Mouse (Mus musculus): Measurements from ENCODE around the gene Htr3b.
A peak's percentile ranks its signal among the peaks of the same experiment; 100 is the strongest.
"Not testable (repeated sequence)": the region's sequence is repeated elsewhere in the genome, so short reads cannot be mapped to it uniquely, and the experiment has no call there.

Gene Htr3b

GRCm38 (mm10) chr9:48964587-48965040, at the start of gene Htr3b:
Gene Htr3b, minus strand, starts transcription at chr9:48964990.
- no peak for DNase-seq (ENCODE audit: low read depth in 1 of 2, low spot score in 2 of 2)

GRCm38 (mm10) chr9:48999256-48999655, 34.5 kb upstream of the Htr3b start:
- DNase-seq (ENCODE audit: low read depth in 1 of 2, low spot score in 2 of 2): no peak

- no peak for DNase-seq (ENCODE audit: low read depth in 1 of 2, low spot score in 2 of 2)
Observed at GRCm38 (mm10) chr9:48995735-48996134, 30.9 kb upstream of the Htr3b start.

GRCm38 (mm10) chr9:48994779-48995178, 30.0 kb upstream of the Htr3b start:
- DNase-seq (ENCODE audit: low read depth in 1 of 2, low spot score in 2 of 2): no peak

- DNase-seq (ENCODE audit: low read depth in 1 of 2, low spot score in 2 of 2): no peak
Observed at GRCm38 (mm10) chr9:48991671-48992070, 26.9 kb upstream of the Htr3b start.

GRCm38 (mm10) chr9:48987201-48988101, 22.7 kb upstream of the Htr3b start:
- no peak for DNase-seq (ENCODE audit: low read depth in 1 of 2, low spot score in 2 of 2)

GRCm38 (mm10) chr9:48986616-48987141, 21.9 kb upstream of the Htr3b start:
- DNase-seq (ENCODE audit: low read depth in 1 of 2, low spot score in 2 of 2): no peak

GRCm38 (mm10) chr9:48985708-48986088, 20.9 kb upstream of the Htr3b start:
- no peak for DNase-seq (ENCODE audit: low read depth in 1 of 2, low spot score in 2 of 2)

GRCm38 (mm10) chr9:48984845-48985707, 20.3 kb upstream of the Htr3b start, which contains the start of gene Usp28:
Gene Usp28, plus strand, starts transcription at chr9:48985375.
- DNase-seq (ENCODE audit: low read depth in 1 of 2, low spot score in 2 of 2): peak; percentile 98 to 99

GRCm38 (mm10) chr9:48984320-48984844, 19.6 kb upstream of the Htr3b start:
- peak in 1 of 2 experiments; percentile 7 for DNase-seq (ENCODE audit: low read depth in 1 of 2, low spot score in 2 of 2)

GRCm38 (mm10) chr9:48983801-48984200, 19.0 kb upstream of the Htr3b start:
- DNase-seq (ENCODE audit: low read depth in 1 of 2, low spot score in 2 of 2): not testable (repeated sequence)

- DNase-seq (ENCODE audit: low read depth in 1 of 2, low spot score in 2 of 2): no peak
Observed at GRCm38 (mm10) chr9:48981827-48982226, 17.0 kb upstream of the Htr3b start.

GRCm38 (mm10) chr9:48980781-48981180, 16.0 kb upstream of the Htr3b start:
- DNase-seq (ENCODE audit: low read depth in 1 of 2, low spot score in 2 of 2): no peak

- no peak for DNase-seq (ENCODE audit: low read depth in 1 of 2, low spot score in 2 of 2)
Observed at GRCm38 (mm10) chr9:48980371-48980770, 15.6 kb upstream of the Htr3b start.

- DNase-seq (ENCODE audit: low read depth in 1 of 2, low spot score in 2 of 2): no peak
Observed at GRCm38 (mm10) chr9:48976661-48977355, 12.0 kb upstream of the Htr3b start.

GRCm38 (mm10) chr9:48972494-48972893, 7.7 kb upstream of the Htr3b start:
- DNase-seq (ENCODE audit: low read depth in 1 of 2, low spot score in 2 of 2): no peak

- no peak for DNase-seq (ENCODE audit: low read depth in 1 of 2, low spot score in 2 of 2)
Observed at GRCm38 (mm10) chr9:48962131-48962530, 2.7 kb downstream of the Htr3b start.

GRCm38 (mm10) chr9:48961314-48961713, 3.5 kb downstream of the Htr3b start:
- DNase-seq (ENCODE audit: low read depth in 1 of 2, low spot score in 2 of 2): no peak

GRCm38 (mm10) chr9:48947565-48947964, 17.2 kb downstream of the Htr3b start:
- no peak for DNase-seq (ENCODE audit: low read depth in 1 of 2, low spot score in 2 of 2)

- no peak for DNase-seq (ENCODE audit: low read depth in 1 of 2, low spot score in 2 of 2)
Observed at GRCm38 (mm10) chr9:48942349-48942748, 22.4 kb downstream of the Htr3b start.

- DNase-seq (ENCODE audit: low read depth in 1 of 2, low spot score in 2 of 2): no peak
Observed at GRCm38 (mm10) chr9:48929436-48929835, 35.4 kb downstream of the Htr3b start.
